Mouse (Mus musculus) liver, postnatal 0 days (tissue): Measurements from ENCODE around the gene Gm30083.

Experiments used
- CTCF ChIP-seq: sonication (generic); IDR thresholded peaks from 2 replicates; pipeline ENCODE4 v1.5.1; 2016; ENCODE audit warnings: antibody characterized with exemption, low read depth
- EP300 ChIP-seq: IDR thresholded peaks from 2 replicates; pipeline ENCODE4 v1.6.1; 2016; ENCODE audit warnings: antibody characterized with exemption, low read depth, mild to moderate bottlenecking

DNA sequence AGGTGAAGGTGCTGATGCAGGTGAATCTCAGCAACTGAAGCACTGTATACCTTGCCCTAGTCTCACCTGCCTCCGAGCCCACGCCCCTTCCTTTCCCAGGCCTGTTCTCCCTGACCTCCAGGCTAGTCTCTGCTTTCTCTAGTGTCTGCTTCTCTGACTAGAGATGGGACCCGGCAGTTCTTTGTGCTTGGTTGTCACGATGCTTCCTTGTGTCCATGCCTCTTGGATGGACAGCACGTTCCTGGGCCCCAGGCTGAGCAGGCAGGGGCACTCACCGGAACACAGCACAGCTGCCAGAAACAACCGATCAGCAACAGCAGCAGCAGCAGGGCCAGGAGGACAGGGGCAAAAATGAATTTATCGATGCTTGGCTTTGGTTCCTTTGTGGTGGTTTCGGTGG lies 21.9 kb downstream of the Gm30083 start:
- no peak for TF ChIP-seq EP300
- no peak for TF ChIP-seq CTCF
